Mouse (Mus musculus): ENCODE results near the gene Ube2v1.

DNA sequence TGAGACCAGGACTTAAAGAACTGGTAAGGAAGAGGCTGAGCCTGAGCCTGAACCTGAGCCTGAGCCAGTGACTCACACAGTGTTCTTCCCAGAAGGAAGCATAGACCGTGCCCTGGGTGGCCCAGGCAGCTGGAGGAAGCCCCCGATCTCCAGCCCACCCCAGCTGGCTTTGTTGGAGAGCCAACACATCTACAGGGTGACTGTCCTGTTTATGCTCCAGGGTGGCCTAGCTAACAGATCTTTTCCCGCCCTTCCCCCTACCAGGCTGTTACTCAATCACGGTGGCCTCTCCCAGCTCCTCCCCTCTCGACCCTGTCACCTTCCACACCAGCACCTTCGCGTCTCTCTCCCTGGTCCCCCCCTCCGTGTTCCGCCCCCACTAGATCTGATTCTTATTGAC, 44.9 kb downstream of the Ube2v1 start:
- TF ChIP-seq POLR2A (IDR thresholded peaks at IDR 0.05; ENCODE audit: insufficient read length, low read depth) (no peak), USF1 (IDR thresholded peaks at IDR 0.05; ENCODE audit: low read depth) (no peak), MYOD1 (IDR thresholded peaks at IDR 0.05; ENCODE audit: control insufficient read depth in 1 of 3, insufficient read length in 2 of 3, low read depth in 2 of 3) (no peak), MAX (IDR thresholded peaks at IDR 0.05; ENCODE audit: low read depth) (no peak), E2F4 (IDR thresholded peaks at IDR 0.05; ENCODE audit: insufficient read depth) (no peak), SRF (IDR thresholded peaks at IDR 0.05; ENCODE audit: control insufficient read depth, insufficient read length, low read depth) (no peak), POLR2AphosphoS2 (IDR thresholded peaks at IDR 0.05; ENCODE audit: insufficient read length, low read depth) (no peak), CEBPB (IDR thresholded peaks at IDR 0.05; ENCODE audit: insufficient read depth, poor library complexity, severe bottlenecking) (peak; percentile 19; the same call in 1 of the 2 replicates), TCF3 (IDR thresholded peaks at IDR 0.05; ENCODE audit: insufficient read length, low read depth) (no peak), MYOG (IDR thresholded peaks at IDR 0.05; ENCODE audit: control insufficient read depth in 1 of 3, insufficient read depth in 1 of 3, insufficient read length in 2 of 3, low read depth in 2 of 3) (no peak), TCF12 (IDR thresholded peaks at IDR 0.05; ENCODE audit: insufficient read depth, poor library complexity, severe bottlenecking) (no peak), REST (IDR thresholded peaks at IDR 0.05; ENCODE audit: insufficient read depth, insufficient read length) (no peak)

Data from myocyte (in vitro differentiated cells).